Mouse (Mus musculus): ENCODE results near the gene Sult2a1. TPM values are rescaled to one million over a fixed set of nuclear protein-coding genes. Genes with fewer than 3 reads are reported as not detected.
"Not testable (repeated sequence)": the region's sequence is repeated elsewhere in the genome, so short reads cannot be mapped to it uniquely, and the experiment has no call there.

Gene Sult2a1
- not detected in 2 replicates for polyA plus RNA-seq (2014; fragmentation: Nextera tagmentation; extraction: Ambion mirVana)

GRCm38 (mm10) chr7:13837309-13837708 is at the start of gene Sult2a1:
TSS of gene Sult2a1 (minus strand) at chr7:13837409.
- not testable (repeated sequence) for H3K4me2 ChIP-seq (ENCODE audit: low read length); H3K27me3 ChIP-seq (ENCODE audit: control insufficient read depth, insufficient read depth, low read length); H3K9me3 ChIP-seq (ENCODE audit: control insufficient read depth, low read length); H3K4me3 ChIP-seq (replicated peaks; ENCODE audit: low read depth, low read length); H3K36me3 ChIP-seq (ENCODE audit: control insufficient read depth, insufficient read depth, low read length); ATAC-seq (ENCODE audit: low FRiP score, low TSS enrichment); H3K4me1 ChIP-seq (ENCODE audit: control insufficient read depth, insufficient read depth, low read length); H3K27ac ChIP-seq (replicated peaks; ENCODE audit: low read depth, low read length); H3K9ac ChIP-seq (replicated peaks; ENCODE audit: low read length); DNase-seq
- WGBS, result 90% methylated on average over 1 of the region's 2 CpGs

- peaks cover 11% of the 10 kb centered on the region for H3K9me3 ChIP-seq (ENCODE audit: control insufficient read depth, low read length)
- no peak for DNase-seq
- H3K36me3 ChIP-seq (ENCODE audit: control insufficient read depth, insufficient read depth, low read length), result no peaks in the 10 kb centered on the region
- no peak overlapping the region for H3K4me2 ChIP-seq (ENCODE audit: low read length)
- no peaks in the 10 kb centered on the region for H3K27me3 ChIP-seq (ENCODE audit: control insufficient read depth, insufficient read depth, low read length)
- no peaks in the 10 kb centered on the region for H3K4me1 ChIP-seq (ENCODE audit: control insufficient read depth, insufficient read depth, low read length)
- H3K9ac ChIP-seq (replicated peaks; ENCODE audit: low read length), result no peak overlapping the region
- WGBS, result 90% methylated on average over 1 of the region's 1 CpGs
- H3K4me3 ChIP-seq (replicated peaks; ENCODE audit: low read depth, low read length), result no peak overlapping the region
- no peak for ATAC-seq (ENCODE audit: low FRiP score, low TSS enrichment)
- no peak overlapping the region for H3K27ac ChIP-seq (replicated peaks; ENCODE audit: low read depth, low read length)
Measured at GRCm38 (mm10) chr7:13813913-13814312, 23.3 kb downstream of the Sult2a1 start.

Other genes with a start within 250 kb of the Sult2a1 start
- not detected in 2 replicates for gene Sult2a5, start 213.4 kb downstream of the Sult2a1 start, polyA plus RNA-seq (2014; fragmentation: Nextera tagmentation; extraction: Ambion mirVana)
- gene Sult2a2, start 103.9 kb downstream of the Sult2a1 start, polyA plus RNA-seq (2014; fragmentation: Nextera tagmentation; extraction: Ambion mirVana), result not detected in 2 replicates
- not detected in 2 replicates for gene Sult2a4, start 152.2 kb upstream of the Sult2a1 start, polyA plus RNA-seq (2014; fragmentation: Nextera tagmentation; extraction: Ambion mirVana)

All from midbrain, embryonic 14.5 days (tissue).